Mouse (Mus musculus) heart, adult 2 months (tissue): ENCODE measurements at regions not wholly inside any gene's neighbourhood (a gene's known extent, or its start where the extent isn't known, plus 50 kb on each side); places are given as distances from the start of the nearest gene placed in this dataset.

Source experiments
- CTCF ChIP-seq: fragments of 200-600 bp; IDR thresholded peaks from 2 replicates; pipeline ENCODE4 v1.8.1; 2022; ENCODE audit warnings: antibody characterized with exemption, mild to moderate bottlenecking, moderate library complexity
- EP300 ChIP-seq: fragments of 200-500 bp; IDR thresholded peaks from 2 replicates; pipeline ENCODE4 v1.6.1; 2011; ENCODE audit warnings: low read depth, low read length, control low read depth; ENCODE audit not compliant: insufficient read depth
- POLR2A ChIP-seq: fragments of 200-500 bp; IDR thresholded peaks from 2 replicates; pipeline ENCODE4 v1.6.1; 2011; ENCODE audit warnings: mild to moderate bottlenecking, low read depth, low read length, control low read depth; ENCODE audit not compliant: insufficient read depth

GRCm38 (mm10) chr16:91171911-91172440 is 53.3 kb upstream of the Olig2 start:
- no peak for TF ChIP-seq EP300
- no peak for TF ChIP-seq POLR2A
- TF ChIP-seq CTCF: no peak
